Mouse (Mus musculus) G1E-ER4 (cell line): ENCODE results near the gene Mylk. TPM values are rescaled to one million over a fixed set of nuclear protein-coding genes. Genes with fewer than 3 reads are reported as not detected.

Experiments
- GATA1 ChIP-seq: IDR thresholded peaks from one replicate; pipeline ENCODE4 v1.8.0; 2012; ENCODE audit warnings: low read length, inconsistent platforms
- polyA plus RNA-seq: library from polyadenylated mRNA; stranded (reverse); fragments of >175 nt; gene quantifications from 2 replicates; pipeline ENCODE4 v1.2.3, GENCODE M21; 2012

Gene Mylk
- polyA plus RNA-seq, 1 experiment = 0.12 TPM

GRCm38 (mm10) chr16:35024300-35024699 lies 279.3 kb downstream of the Mylk start:
- TF ChIP-seq GATA1 = no peak

DNA sequence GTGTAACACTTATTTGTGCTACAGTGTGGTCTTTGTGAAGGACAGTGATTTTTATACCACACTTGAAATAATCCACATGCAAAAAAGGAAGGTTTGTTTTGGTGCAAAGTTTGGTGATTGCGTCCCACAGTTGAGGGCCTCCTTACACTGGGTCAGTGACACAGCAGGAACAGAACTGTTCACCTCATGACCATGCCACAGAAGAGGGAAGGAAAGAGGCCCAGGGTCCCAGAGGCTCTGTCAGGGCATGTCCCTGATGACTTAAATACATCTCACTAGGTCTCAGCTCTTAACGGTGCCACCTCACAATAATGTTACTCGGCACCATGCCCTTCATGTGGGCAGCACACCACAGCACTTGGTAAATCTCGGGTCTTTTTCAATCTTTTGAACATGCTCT lies 280.3 kb downstream of the Mylk start:
- TF ChIP-seq GATA1 = no peak

- TF ChIP-seq GATA1 = no peak
Observed at GRCm38 (mm10) chr16:35033241-35033640, 288.2 kb downstream of the Mylk start.

- no peak for TF ChIP-seq GATA1
Observed at GRCm38 (mm10) chr16:35033809-35034577, 289.0 kb downstream of the Mylk start.

GRCm38 (mm10) chr16:35034971-35035370 lies 290.0 kb downstream of the Mylk start:
- no peak for TF ChIP-seq GATA1

- TF ChIP-seq GATA1 = no peak
Observed at GRCm38 (mm10) chr16:35036754-35037153, 291.7 kb downstream of the Mylk start.

GRCm38 (mm10) chr16:35038343-35039057 lies 293.5 kb downstream of the Mylk start:
- TF ChIP-seq GATA1 = no peak

DNA sequence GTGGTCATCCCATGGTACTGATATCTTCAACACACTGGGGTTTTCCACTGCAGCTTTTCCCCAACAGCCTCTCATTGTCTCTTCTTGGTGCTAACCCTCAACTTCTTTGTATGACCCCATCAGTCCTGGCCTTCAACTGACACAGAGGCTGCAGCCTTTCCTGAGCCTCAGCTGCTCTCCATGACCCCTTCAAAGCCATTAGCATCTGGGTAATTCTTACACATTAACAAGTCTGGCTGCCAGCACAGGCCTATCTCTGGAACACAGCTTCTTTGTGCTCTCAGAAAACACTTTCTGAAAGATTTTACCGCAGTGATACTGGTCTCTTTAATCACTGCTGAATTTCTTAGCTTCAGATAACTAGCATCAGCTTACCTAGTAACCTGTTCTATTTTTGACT lies 295.1 kb downstream of the Mylk start:
- TF ChIP-seq GATA1 = no peak

DNA sequence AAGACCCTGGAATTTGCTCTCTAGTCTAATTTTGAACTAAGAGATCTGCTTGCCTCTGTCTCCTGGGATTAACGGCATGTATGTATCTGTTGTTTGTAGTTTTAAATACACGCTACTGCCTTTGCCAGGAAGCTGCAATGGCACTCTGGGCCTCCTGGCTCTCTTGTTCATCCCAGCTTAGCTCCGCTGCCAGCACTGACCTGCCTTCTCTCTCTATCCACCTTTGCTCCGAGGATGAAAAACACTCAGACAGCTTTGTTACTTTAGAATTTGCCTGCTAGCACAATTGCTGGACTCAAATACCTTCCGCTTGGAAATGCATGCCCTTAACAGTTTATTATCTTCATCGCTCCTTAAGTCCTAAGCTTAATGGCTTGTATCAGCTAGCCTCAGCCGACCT lies 296.0 kb downstream of the Mylk start:
- no peak for TF ChIP-seq GATA1

DNA sequence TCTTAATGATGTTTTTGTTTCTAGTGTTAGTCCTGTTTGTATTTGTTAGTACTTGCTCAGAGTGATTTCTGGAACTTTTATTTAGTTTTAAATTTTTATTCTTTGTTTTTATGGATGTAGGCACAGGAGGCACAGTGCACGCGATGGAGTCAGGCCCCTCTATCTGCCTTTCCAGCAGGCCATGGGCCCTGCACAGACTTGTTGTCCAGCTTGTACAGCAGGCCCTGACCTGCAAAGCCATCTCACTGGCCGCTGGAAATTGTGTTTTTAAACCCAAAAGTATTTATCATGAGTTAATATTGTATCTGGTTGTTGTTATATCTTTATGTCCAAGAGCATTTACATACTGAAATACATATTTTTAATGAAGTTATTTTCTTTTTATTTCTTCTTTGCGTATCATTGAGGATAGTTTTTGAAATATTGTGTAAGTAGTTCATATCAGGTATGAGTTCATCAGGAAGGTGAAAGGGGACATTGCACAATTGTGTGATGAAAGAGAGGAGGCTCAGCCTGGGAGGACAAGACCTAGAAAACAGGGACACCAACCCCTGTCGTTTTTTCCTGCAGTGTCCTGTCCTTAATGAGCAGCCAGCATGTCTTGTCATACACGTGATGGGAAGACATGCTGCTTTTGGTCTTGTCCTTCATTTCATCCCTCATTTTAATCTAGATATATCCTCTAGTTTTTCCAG lies 301.2 kb downstream of the Mylk start:
- no peak for TF ChIP-seq GATA1

DNA sequence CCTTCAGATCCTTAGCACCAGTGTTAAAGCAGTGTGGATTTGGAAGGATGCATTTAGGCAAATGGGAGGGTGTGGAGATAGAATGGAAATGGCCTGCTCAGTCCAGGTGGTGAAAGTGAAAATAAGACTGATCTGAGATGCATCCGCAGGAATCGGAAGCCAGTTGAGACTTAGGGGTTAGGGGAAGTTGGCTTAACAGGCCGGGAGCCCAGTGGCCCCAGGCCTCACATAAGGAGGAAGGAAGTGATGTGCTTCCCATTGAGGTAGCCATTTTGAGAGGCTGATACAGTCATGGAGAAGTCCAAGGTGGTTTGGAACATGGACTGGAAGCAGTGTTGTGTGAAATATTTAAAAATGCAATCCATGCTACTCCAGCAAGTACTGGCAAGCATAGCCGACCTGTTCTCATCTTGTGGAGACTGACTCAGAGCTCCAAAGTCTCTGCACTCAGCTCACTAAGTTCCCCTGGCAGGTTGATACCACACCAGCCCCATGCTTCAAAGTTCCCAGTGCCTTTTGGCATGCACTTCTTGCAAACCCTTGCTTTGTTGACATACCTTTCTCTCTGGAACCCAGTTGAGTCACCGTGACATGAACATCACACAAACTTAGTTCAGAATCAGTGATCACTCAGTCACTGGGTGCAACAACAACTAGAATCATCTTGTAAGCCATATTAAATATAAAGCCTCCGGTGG lies 302.4 kb downstream of the Mylk start:
- TF ChIP-seq GATA1 = no peak

GRCm38 (mm10) chr16:35051066-35051465 lies 306.1 kb downstream of the Mylk start:
- TF ChIP-seq GATA1 = no peak

Other genes with a start within 250 kb of the Mylk start
- 2.9 and 3.3 TPM in 2 replicates for gene Kalrn, start 171.7 kb upstream of the Mylk start, polyA plus RNA-seq
- gene Ropn1, start 95.3 kb upstream of the Mylk start, polyA plus RNA-seq = not detected in 2 replicates
- 0.59 and 0.87 TPM in 2 replicates for gene Ccdc14, start 54.6 kb upstream of the Mylk start, polyA plus RNA-seq